Mouse (Mus musculus) layer of hippocampus, adult 9-11 months (tissue): Measurements from ENCODE around the gene Ano10.

Source experiments
- DNase-seq: peaks from one replicate; pipeline ENCODE4 v3.0.0; 2022

Ano10 gene

DNA sequence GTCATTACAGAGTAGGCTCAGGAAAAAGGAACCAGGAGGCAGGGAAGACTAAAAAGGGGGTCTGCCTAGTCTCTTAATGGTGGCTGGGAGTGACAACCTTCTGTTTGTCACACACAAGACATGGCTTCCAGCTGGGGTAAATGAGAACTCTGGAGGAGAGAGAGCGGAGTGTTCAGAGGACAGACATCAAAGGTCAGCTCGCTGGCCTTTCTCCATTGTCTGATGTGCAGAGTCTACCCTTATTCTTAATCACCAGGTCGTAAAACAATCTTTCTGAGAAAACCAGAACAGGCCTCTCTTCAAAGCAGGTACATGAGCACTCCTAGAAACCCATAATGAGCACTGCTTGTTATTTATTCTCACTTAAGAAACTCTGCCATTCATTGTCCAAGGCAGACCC is 5.8 kb downstream of the Ano10 start:
- DNase-seq: no peak

DNA sequence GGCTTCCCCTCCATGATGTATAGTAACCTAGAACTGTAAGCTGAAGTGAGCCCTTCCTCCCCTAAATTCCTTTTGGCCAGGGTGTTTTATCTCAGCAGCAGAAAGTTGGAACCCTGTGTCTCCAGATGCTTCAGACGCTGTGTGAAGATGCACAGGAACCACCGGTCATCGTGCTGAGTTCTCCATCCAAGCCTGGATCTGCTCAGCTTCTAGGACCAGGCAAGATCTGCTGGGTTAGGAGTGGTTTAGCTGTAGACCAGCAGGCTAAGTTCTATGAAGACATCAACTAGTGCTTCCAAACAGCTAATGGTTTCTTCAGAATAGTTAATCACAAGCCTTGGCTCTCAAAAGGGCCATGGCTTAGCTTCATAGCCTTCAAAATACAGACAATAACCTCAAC is 6.7 kb downstream of the Ano10 start:
- DNase-seq: no peak

DNA sequence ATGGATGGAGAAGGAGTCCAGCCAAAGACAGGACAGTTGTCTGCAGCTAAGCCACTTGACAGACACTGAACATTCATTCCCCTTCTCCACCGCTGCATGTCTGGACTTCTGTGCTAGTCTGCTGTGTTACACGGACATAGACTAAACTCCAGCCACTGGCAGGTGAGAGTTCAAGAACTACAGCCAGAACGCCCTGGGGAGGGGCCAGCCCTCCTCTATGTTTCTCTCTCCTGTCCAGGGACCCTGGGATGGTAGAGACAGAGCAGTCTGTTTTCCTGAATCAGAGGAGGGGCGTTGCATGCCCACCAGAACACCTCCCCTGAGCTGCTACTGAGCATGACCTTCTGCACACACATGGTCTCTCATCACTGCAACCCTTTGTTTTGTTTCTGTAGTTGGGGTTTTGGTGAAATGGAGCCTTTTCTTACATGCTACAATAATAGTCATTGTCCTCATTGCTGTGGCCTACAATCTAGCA is 8.4 kb downstream of the Ano10 start:
- no peak for DNase-seq

- no peak for DNase-seq
Measured at GRCm38 (mm10) chr9:122285146-122285832, 8.9 kb downstream of the Ano10 start.

DNA sequence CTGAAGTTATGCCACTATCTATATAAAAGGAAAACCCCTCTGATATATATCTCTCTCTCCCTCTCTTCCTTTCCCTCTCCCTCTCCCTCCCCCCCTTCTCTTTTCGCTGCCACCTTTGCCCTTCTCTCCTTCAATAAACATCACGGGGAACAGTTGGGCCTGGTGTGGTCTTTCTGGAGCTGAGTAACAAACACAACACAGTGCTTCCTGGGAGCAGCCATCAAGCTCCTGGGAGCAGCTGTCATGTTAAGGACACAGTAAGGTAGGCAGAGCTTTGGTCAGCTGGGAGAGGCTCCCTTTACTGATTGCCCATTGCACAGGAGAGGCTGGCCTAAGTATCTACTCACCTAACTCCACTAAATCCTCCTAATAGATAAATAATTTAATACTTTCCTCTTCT is 9.5 kb downstream of the Ano10 start:
- no peak for DNase-seq

- DNase-seq: no peak
Measured at GRCm38 (mm10) chr9:122281004-122281403, 13.2 kb downstream of the Ano10 start.

- DNase-seq: no peak
Measured at GRCm38 (mm10) chr9:122276665-122277064, 17.6 kb downstream of the Ano10 start.

DNA sequence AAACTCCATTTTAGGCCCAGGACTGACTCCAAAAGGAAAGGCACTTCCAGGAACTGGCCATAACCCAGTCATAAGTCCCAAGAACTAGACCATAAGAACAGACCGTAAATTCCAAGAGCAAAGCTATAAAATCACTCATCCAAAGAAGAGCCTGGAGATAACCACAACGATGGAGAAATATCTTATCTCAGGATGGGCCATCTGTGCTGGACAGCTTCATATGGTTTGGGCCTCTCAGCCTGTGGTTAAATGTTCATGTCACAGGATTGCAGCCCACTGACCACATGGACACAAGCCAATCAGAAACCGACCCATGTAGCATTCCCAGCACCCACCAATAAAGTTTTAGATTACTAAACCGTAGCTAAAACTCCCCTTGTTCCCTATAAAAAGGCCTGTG is 18.1 kb downstream of the Ano10 start:
- DNase-seq: no peak

- no peak for DNase-seq
Measured at GRCm38 (mm10) chr9:122274346-122274745, 19.9 kb downstream of the Ano10 start.

DNA sequence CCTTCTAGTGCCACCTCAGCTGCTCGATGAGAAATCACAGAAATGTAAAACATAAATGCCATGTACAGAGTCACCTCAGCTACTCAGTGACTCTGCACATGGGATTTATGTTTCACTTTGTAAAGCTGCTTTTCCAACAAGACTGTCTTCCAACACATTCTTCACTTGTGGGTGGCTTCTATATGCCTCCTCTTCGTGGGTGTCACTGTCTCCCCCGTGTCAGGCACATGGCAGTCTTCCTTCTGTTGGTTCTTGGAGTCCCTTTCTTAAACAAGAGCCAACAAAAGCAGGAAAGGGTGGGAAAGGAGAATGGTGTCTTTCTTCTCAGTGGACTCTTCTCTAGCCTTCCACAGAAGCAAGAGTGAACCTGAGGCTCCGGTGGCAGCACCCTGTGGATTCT is 20.3 kb downstream of the Ano10 start:
- no peak for DNase-seq

GRCm38 (mm10) chr9:122271866-122272265 is 22.4 kb downstream of the Ano10 start:
- no peak for DNase-seq

DNA sequence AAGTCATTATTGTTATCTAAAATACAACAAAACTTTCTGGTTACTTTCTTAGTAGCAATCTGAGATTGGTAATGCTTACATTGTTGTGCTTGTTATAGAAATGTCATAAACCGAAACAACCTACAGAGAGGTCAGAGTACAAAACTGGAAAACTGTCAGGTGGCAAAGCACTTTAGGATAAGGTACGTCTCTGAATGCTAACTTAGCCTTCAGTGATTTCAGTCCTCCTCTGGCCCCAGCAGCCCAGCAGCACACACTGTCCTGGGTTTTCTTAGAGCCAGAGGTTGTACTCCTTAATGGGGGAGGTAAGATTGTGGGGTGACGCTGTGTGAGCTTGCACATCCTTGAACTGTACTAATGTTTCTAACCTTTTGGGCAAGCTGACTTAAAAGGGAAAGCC is 22.9 kb downstream of the Ano10 start:
- DNase-seq: no peak

DNA sequence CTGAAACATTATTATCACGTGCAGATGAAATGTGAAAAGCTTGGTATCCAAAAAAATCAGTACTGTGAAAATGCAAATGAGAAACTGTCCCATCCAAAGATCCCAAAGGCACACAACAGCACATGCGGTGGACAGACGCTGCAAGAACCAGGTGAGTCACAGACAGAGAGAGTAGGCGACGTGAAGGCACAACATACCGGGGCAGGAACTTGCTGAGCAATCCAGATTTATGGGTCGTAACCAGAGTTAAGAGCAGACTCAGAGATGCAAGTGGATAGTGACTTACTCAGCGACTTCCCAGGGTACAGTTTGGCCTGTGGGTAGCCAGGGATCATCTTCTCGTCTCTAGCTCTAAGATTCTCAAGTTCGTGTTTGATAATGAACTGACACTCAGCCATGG is 23.3 kb downstream of the Ano10 start:
- DNase-seq: no peak

DNA sequence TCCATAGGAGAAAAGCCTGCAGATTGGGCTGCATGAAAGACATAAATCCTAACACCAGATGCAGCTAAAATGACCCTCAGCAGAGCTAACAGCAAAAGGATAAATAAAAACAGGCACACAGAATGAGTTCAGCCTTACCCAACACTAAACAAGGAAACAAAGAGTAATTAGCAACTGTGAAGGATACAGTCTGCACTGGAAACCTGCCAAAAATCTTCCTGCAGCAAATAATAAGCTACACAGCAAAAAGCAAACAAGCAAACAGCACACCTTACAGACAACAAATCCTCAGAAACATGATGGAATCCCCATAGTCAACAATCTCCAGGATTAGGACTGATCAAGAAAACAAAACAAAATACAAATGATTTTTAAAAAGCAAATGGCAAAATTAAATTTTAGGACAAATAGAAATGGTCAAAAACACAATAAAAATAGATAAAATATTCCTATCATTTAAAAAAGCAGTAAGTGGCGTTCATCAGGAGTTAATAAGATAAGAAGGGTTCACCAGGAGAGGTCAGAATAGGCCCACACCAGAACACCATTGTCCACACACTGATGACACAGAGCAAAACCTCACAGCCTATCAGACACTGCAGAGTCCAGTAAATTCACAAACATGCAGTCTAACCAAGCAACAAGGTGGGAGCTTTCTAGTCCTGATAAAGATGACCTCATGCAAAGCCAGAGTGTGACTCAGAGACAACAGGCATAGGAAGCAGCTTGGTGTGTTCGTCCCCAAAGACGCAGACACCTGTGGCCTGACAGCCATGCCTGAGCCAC is 24.8 kb downstream of the Ano10 start:
- DNase-seq: no peak

DNA sequence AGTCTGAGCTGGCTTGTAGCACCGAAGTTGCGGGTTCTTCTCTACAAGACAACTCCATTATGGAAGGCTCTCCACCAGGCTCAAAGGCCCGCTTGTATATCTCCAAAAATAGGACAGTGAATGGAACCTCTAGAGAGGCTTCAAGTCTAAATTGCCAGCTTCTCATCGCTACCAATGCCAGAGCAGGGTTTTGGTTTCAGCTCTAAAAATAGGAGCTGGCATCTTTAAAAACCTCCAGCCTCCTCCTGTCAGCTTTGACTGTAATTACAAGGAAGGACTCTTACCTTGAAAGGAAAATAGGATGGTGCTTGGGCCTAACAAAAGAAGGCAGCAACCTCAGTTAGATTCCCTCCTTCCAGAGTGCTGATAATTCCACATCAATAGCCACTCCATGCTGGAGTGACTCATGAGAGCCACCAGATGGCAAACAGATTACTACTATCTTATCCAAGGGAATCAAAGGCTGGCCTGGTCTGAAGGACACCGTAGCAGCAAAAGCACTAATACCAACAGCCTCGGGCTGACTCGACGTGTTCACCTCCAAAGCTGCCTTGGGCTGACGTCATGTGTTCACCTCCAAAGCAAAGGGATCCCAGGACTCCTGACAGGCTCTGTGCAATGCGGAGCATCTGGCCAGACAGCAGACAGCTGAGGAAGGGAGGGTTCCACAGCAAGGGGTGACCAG is 28.6 kb downstream of the Ano10 start:
- no peak for DNase-seq

DNA sequence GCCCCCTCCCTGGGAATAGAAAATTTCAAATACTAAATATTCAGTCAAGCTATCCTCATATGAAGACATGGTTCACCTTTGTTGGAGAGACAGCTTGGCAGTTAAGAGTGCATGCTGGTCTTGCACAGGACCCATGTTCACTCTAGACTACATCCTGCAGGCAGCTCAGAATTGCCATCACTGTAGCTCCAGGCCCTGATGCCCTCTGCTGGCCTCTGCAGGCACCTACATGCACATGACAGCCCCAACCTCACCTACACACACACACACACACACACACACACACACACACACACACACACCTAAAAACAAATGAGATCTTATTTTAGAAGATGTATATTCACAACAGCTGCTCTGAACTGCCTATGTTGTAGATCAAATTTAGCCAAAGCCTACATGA is 31.1 kb downstream of the Ano10 start:
- DNase-seq: no peak

DNA sequence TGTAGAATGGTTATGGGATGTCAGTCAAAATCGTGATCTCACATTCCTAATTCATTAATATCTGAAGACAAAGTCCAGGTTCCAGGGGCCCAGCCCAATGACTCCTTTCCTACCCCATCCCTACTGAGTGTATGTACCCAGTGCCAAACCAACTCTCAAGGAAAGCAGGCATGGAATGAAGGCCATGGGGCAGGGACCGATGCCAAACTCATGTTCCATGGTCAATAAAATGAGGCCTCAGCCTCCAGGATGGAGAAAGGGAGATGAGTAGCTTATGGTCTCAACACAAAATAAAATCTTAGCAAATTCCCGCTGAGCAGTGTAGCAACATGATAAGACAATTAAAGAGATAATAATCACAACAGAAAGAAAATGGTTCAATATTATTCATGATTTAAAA is 39.8 kb downstream of the Ano10 start:
- no peak for DNase-seq

GRCm38 (mm10) chr9:122252113-122252512 is 42.1 kb downstream of the Ano10 start:
- DNase-seq: no peak

GRCm38 (mm10) chr9:122248168-122248567 is 46.1 kb downstream of the Ano10 start:
- no peak for DNase-seq

GRCm38 (mm10) chr9:122247430-122248027 is 46.7 kb downstream of the Ano10 start:
- peak; percentile 80 for DNase-seq

DNA sequence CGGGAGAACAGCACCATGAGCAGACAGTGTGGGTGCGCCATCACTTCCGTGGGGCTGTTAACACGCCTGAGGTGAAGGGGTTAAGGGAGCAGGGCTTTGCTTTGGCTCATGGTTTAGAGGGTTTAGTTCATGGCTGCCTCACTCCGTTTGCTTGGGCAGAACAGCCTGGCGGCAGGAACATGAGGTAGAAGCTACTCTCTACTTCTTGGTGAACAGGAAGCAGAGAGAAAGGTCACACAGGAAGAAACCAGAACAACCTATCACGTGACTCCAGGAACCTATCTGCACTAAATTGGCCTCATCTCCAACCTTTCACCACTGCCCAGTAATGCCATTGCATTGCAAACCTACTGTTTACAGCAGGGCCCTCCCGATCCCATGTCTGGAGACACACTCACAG is 48.3 kb downstream of the Ano10 start:
- no peak for DNase-seq

- DNase-seq: no peak
Measured at GRCm38 (mm10) chr9:122245471-122245870, 48.8 kb downstream of the Ano10 start.

GRCm38 (mm10) chr9:122244800-122245165 is 49.4 kb downstream of the Ano10 start:
- no peak for DNase-seq
